Mouse (Mus musculus): ENCODE results near the gene Dusp12. TPM values are rescaled to one million over a fixed set of nuclear protein-coding genes. Genes with fewer than 3 reads are reported as not detected.

The Dusp12 gene
- total RNA-seq, 2 experiments from 2014 or later = 9.7 to 24.2 TPM

- peak; percentile 42; the same call in 1 of the 2 replicates for ATAC-seq (replicated peaks; ENCODE audit: low FRiP score, low TSS enrichment, poor library complexity, severe bottlenecking)
Observed at GRCm38 (mm10) chr1:170900799-170901467, 15.6 kb upstream of the Dusp12 start.

- no peak for ATAC-seq (replicated peaks; ENCODE audit: low FRiP score, low TSS enrichment, poor library complexity, severe bottlenecking)
Observed at GRCm38 (mm10) chr1:170898413-170899075, 13.2 kb upstream of the Dusp12 start.

GRCm38 (mm10) chr1:170896651-170897281, 11.4 kb upstream of the Dusp12 start:
- no peak for ATAC-seq (replicated peaks; ENCODE audit: low FRiP score, low TSS enrichment, poor library complexity, severe bottlenecking)

GRCm38 (mm10) chr1:170894603-170895602, 9.6 kb upstream of the Dusp12 start:
- peak; percentile 56; the same call in 1 of the 2 replicates for ATAC-seq (replicated peaks; ENCODE audit: low FRiP score, low TSS enrichment, poor library complexity, severe bottlenecking)

- ATAC-seq (replicated peaks; ENCODE audit: low FRiP score, low TSS enrichment, poor library complexity, severe bottlenecking) = no peak
Observed at GRCm38 (mm10) chr1:170892279-170892678, 6.9 kb upstream of the Dusp12 start.

- ATAC-seq (replicated peaks; ENCODE audit: low FRiP score, low TSS enrichment, poor library complexity, severe bottlenecking) = no peak
Observed at GRCm38 (mm10) chr1:170891646-170892045, 6.3 kb upstream of the Dusp12 start.

GRCm38 (mm10) chr1:170889310-170889709, 4.0 kb upstream of the Dusp12 start:
- no peak for ATAC-seq (replicated peaks; ENCODE audit: low FRiP score, low TSS enrichment, poor library complexity, severe bottlenecking)

- ATAC-seq (replicated peaks; ENCODE audit: low FRiP score, low TSS enrichment, poor library complexity, severe bottlenecking) = peak; percentile 52
Observed at GRCm38 (mm10) chr1:170886044-170886458, 711 bp upstream of the Dusp12 start.

- no peak for ATAC-seq (replicated peaks; ENCODE audit: low FRiP score, low TSS enrichment, poor library complexity, severe bottlenecking)
Observed at GRCm38 (mm10) chr1:170884390-170884789, 950 bp downstream of the Dusp12 start.

GRCm38 (mm10) chr1:170882915-170883485, 2.3 kb downstream of the Dusp12 start:
- ATAC-seq (replicated peaks; ENCODE audit: low FRiP score, low TSS enrichment, poor library complexity, severe bottlenecking) = no peak

- ATAC-seq (replicated peaks; ENCODE audit: low FRiP score, low TSS enrichment, poor library complexity, severe bottlenecking) = no peak
Observed at GRCm38 (mm10) chr1:170876906-170877305, 8.4 kb downstream of the Dusp12 start.

- no peak for ATAC-seq (replicated peaks; ENCODE audit: low FRiP score, low TSS enrichment, poor library complexity, severe bottlenecking)
Observed at GRCm38 (mm10) chr1:170875676-170876075, 9.7 kb downstream of the Dusp12 start.

- ATAC-seq (replicated peaks; ENCODE audit: low FRiP score, low TSS enrichment, poor library complexity, severe bottlenecking) = no peak
Observed at GRCm38 (mm10) chr1:170871961-170872360, 13.4 kb downstream of the Dusp12 start.

- no peak for ATAC-seq (replicated peaks; ENCODE audit: low FRiP score, low TSS enrichment, poor library complexity, severe bottlenecking)
Observed at GRCm38 (mm10) chr1:170871402-170871801, 13.9 kb downstream of the Dusp12 start.

GRCm38 (mm10) chr1:170868905-170869283, 16.4 kb downstream of the Dusp12 start:
- ATAC-seq (replicated peaks; ENCODE audit: low FRiP score, low TSS enrichment, poor library complexity, severe bottlenecking) = no peak

GRCm38 (mm10) chr1:170868107-170868904, 17.0 kb downstream of the Dusp12 start:
- peak; percentile 71 for ATAC-seq (replicated peaks; ENCODE audit: low FRiP score, low TSS enrichment, poor library complexity, severe bottlenecking)

GRCm38 (mm10) chr1:170867691-170868105, 17.6 kb downstream of the Dusp12 start, which contains the start of gene Atf6:
TSS of gene Atf6 (minus strand) at chr1:170867771.
- ATAC-seq (replicated peaks; ENCODE audit: low FRiP score, low TSS enrichment, poor library complexity, severe bottlenecking) = peak; percentile 77

- peak; percentile 6; the same call in 1 of the 2 replicates for ATAC-seq (replicated peaks; ENCODE audit: low FRiP score, low TSS enrichment, poor library complexity, severe bottlenecking)
Observed at GRCm38 (mm10) chr1:170866992-170867690, 18.2 kb downstream of the Dusp12 start.

Data from megakaryocyte-erythroid progenitor cell, adult 5-6 weeks (primary cell).